Mouse (Mus musculus): Measurements from ENCODE around the gene Dnaic1.

GRCm38 (mm10) chr4:41653730-41654129 lies 84.2 kb downstream of the Dnaic1 start:
- TF ChIP-seq CTCF (IDR thresholded peaks at IDR 0.05; ENCODE audit: low read depth, low read length), result no peak
- TF ChIP-seq GATA1 (IDR thresholded peaks at IDR 0.05; ENCODE audit: borderline replicate concordance, low read length), result no peak
- no peak for TF ChIP-seq TAL1 (conservative IDR thresholded peaks at IDR 0.05; ENCODE audit: low read depth, low read length)
- TF ChIP-seq GATA2 (IDR thresholded peaks at IDR 0.05; ENCODE audit: borderline replicate concordance, low read depth, low read length), result no peak

Measured in G1E (cell line).